Mouse (Mus musculus) olfactory bulb, adult 2 months (tissue): ENCODE data around the gene Pan3.

ENCODE experiments used
- CTCF ChIP-seq: fragments of 200-500 bp; IDR thresholded peaks from 2 replicates; pipeline ENCODE4 v1.5.1; 2012; ENCODE audit warnings: low read depth, mild to moderate bottlenecking, low read length, moderate library complexity; ENCODE audit not compliant: insufficient read depth
- POLR2A ChIP-seq: fragments of 200-500 bp; IDR thresholded peaks from 2 replicates; pipeline ENCODE4 v1.6.1; 2012; ENCODE audit warnings: mild to moderate bottlenecking, low read depth, low read length, moderate library complexity; ENCODE audit not compliant: insufficient read depth

- TF ChIP-seq CTCF (no peak), POLR2A (no peak)
These were observed 119.2 kb downstream of the Pan3 start for GRCm38 (mm10) chr5:147549016-147549755.
